Mouse (Mus musculus) heart, postnatal 0 days (tissue): ENCODE measurements around the gene Muc20. TPM values are rescaled to one million over a fixed set of nuclear protein-coding genes. Genes with fewer than 3 reads are reported as not detected.

Experiments
- ATAC-seq: fragments of 200-750 bp; cut with Nextera tagmentation; 2 replicates; pipeline ENCODE4 v1.8.0; 2017; ENCODE audit warnings: low read depth, moderate number of reproducible peaks, moderate library complexity; ENCODE audit not compliant: insufficient read depth
- DNase-seq: peaks from one replicate; pipeline ENCODE4 v3.0.0-alpha.2; 2016; ENCODE audit warnings: low spot score
- H3K27ac ChIP-seq: fragments of 300-500 bp; sonication (generic); 2 replicates; pipeline ENCODE4 v1.5.1; 2014; ENCODE audit warnings: low read depth, mild to moderate bottlenecking
- H3K27me3 ChIP-seq: fragments of 300-500 bp; sonication (generic); 2 replicates; pipeline ENCODE4 v1.6.1; 2014; ENCODE audit warnings: low read length, mixed read lengths; ENCODE audit not compliant: control insufficient read depth, insufficient read depth
- H3K36me3 ChIP-seq: fragments of 300-500 bp; sonication (generic); replicated peaks from 2 replicates; pipeline ENCODE4 v1.6.1; 2014; ENCODE audit warnings: low read length, mixed read lengths; ENCODE audit not compliant: control insufficient read depth, insufficient read depth
- H3K4me1 ChIP-seq: fragments of 300-500 bp; sonication (generic); 2 replicates; pipeline ENCODE4 v1.6.1; 2014; ENCODE audit warnings: antibody characterized with exemption; ENCODE audit not compliant: control insufficient read depth, insufficient read depth
- H3K4me2 ChIP-seq: fragments of 300-500 bp; sonication (generic); 2 replicates; pipeline ENCODE4 v1.6.1; 2014; ENCODE audit warnings: low read depth, mild to moderate bottlenecking, low read length, moderate library complexity
- H3K4me3 ChIP-seq: fragments of 300-500 bp; sonication (generic); 2 replicates; pipeline ENCODE4 v1.5.1; 2014; ENCODE audit warnings: low read depth, low read length
- H3K9ac ChIP-seq: fragments of 300-500 bp; sonication (generic); replicated peaks from 2 replicates; pipeline ENCODE4 v1.6.1; 2014; ENCODE audit warnings: low read depth, low read length, mixed read lengths
- H3K9me3 ChIP-seq: fragments of 300-500 bp; sonication (generic); replicated peaks from 2 replicates; pipeline ENCODE4 v1.6.1; 2016; ENCODE audit warnings: low read length; ENCODE audit not compliant: control insufficient read depth
- CTCF ChIP-seq: IDR thresholded peaks from 2 replicates; pipeline ENCODE4 v1.5.1; 2016; ENCODE audit warnings: antibody characterized with exemption, control low read depth, low read depth
- EP300 ChIP-seq: IDR thresholded peaks from 2 replicates; pipeline ENCODE4 v1.6.1; 2016; ENCODE audit warnings: antibody characterized with exemption, low read depth
- WGBS: fragments of 180-500 bp; shearing (Covaris S2); extraction: QIAGEN DNeasy Blood & Tissue Kit; methylation state at CpG from one replicate; pipeline ENCODE4 v1.1.7; 2014; 5-methylcytosine and 5-hydroxymethylcytosine counted together
- polyA plus RNA-seq: library from polyadenylated mRNA; unstranded; fragments of >200 nt; fragmentation: Nextera tagmentation; extraction: Ambion mirVana; gene quantifications from 2 replicates; pipeline ENCODE4 v1.2.1, GENCODE M21; 2015
- total RNA-seq: library from RNA; depleted of rRNA; stranded (reverse); fragments of >200 nt; gene quantifications from 2 replicates; pipeline ENCODE4 v1.2.3, GENCODE M21; 2014; ENCODE audit warnings: low replicate concordance

Muc20 gene
- total and polyA plus RNA-seq, 2 experiments from 2014 or later, result not detected

DNA sequence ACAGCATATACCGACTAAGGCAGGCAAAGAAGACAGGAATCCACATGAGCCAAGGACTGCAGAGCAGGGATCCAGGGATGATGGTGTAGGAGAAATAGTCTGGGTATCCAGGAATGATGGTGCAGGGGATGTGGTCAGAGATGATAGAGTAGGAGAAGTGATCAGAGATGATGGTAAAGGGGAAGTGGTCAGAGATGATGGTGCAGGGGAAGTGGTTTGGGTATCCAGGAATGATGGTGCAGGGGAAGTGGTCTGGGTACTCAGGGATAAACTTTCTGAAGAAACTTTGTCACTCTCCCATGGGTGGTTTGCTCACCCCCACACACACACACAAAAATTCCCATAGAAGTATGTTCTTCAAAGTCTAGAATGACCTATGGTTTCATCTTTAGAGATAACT, 2.1 kb downstream of the Muc20 start:
- Histone ChIP-seq H3K4me2 (no peak overlapping the region), H3K9me3 (no peaks in the 10 kb centered on the region), H3K27ac (no peak overlapping the region), H3K27me3 (0 out of 2 replicates have a peak, but pooled peaks cover 3% of the 10 kb centered on the region), H3K4me1 (0 out of 2 replicates have a peak, but pooled peaks cover 8% of the 10 kb centered on the region), H3K4me3 (no peak overlapping the region), H3K36me3 (no peaks in the 10 kb centered on the region), H3K9ac (no peak overlapping the region)
- WGBS, result 82% methylated on average over 1 of the region's 1 CpGs
- ATAC-seq, result no peak
- no peak for TF ChIP-seq EP300
- no peak for TF ChIP-seq CTCF
- DNase-seq, result no peak

DNA sequence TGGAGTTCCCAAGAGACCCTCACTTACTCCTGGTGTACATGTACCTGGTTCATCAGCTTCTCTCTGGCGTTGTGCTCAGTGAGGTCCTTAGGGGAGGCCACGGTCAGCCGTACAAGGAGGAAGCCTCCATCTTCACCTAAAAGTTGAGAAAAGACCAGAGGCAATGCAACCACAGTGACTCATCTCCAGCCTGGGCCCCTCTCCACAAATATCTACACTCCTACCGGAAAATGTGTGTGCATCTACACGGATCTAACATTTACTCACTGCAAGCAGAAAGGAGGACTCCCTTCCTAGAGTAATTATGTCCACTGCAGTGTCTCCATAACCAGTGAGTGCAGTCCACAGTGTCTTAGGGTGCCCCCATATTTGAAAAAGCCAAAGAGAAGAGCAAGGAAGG, 7.2 kb downstream of the Muc20 start:
- H3K4me1 ChIP-seq, result 0 out of 2 replicates have a peak, but pooled peaks cover 8% of the 10 kb centered on the region
- 81% methylated on average over 5 of the region's 5 CpGs for WGBS
- ATAC-seq (no peak), DNase-seq (no peak)
- 0 out of 2 replicates have a peak, but pooled peaks cover 6% of the 10 kb centered on the region for H3K9me3 ChIP-seq
- 0 out of 2 replicates have a peak, but pooled peaks cover 3% of the 10 kb centered on the region for H3K27me3 ChIP-seq
- H3K27ac ChIP-seq, result no peak overlapping the region
- H3K4me2 ChIP-seq, result no peak overlapping the region
- no peak overlapping the region for H3K4me3 ChIP-seq
- no peaks in the 10 kb centered on the region for H3K36me3 ChIP-seq
- H3K9ac ChIP-seq, result no peak overlapping the region
- no peak for TF ChIP-seq CTCF
- TF ChIP-seq EP300, result no peak

DNA sequence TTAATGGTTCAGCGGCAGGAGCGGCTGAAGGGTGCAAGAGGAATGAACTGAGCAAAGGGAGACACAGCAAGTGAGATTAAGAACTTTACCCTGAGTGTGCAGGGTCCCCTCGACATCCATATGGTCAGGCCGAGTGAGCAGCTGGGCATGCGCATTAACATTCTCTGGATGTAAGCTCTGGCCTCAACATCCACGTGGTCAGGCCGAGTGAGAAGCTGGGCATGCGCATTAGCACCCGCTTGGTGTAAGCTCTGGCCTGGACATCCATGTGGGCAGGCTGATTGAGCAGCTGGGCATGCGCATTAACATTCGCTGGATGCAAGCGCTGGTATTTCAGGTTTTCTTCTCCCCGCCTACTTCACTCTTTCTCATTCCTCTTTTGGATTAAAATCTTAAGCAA, 12.4 kb downstream of the Muc20 start:
- no peak overlapping the region for H3K4me2 ChIP-seq
- TF ChIP-seq CTCF, result no peak
- TF ChIP-seq EP300, result no peak
- DNase-seq (no peak), ATAC-seq (no peak)
- no peak overlapping the region for H3K27ac ChIP-seq
- no peak overlapping the region for H3K9ac ChIP-seq
- H3K4me1 ChIP-seq, result no peaks in the 10 kb centered on the region
- 0 out of 2 replicates have a peak, but pooled peaks cover 6% of the 10 kb centered on the region for H3K9me3 ChIP-seq
- H3K36me3 ChIP-seq, result no peaks in the 10 kb centered on the region
- H3K27me3 ChIP-seq, result no peaks in the 10 kb centered on the region
- H3K4me3 ChIP-seq, result no peak overlapping the region
- 86% methylated on average over 13 of the region's 13 CpGs for WGBS

DNA sequence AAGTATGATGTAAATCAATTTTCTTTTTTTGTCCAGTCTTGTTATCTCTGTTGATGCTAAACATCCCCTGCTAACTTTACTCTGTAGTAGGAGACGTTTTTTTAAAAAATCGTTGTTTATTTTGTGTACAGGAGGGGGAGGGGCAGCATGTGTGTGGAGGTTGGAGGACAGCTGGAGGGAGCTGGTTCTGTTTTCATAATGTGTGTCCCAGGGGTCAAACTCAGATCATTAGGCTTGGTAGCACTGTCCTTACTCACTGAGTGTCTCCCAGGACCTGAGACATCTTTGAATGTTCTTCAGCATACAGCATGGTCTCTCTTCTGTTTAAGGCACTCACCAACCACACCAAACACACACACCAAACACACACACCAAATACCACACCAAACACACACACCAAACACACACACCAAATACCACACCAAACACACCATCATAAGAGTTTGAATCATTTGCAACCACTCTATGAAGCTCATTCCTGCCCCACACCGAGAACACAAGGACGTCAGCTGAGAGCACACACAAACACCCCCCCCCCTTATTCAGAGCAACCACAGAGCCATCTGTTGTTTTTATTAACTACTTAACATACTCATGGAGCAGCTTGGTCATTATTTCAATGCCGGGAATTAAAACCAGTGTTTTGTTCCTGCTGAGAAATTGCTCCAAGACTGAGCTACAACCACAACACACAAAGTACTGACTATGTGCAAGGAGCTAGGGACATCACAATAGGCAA, 13.7 kb downstream of the Muc20 start:
- no peaks in the 10 kb centered on the region for H3K27me3 ChIP-seq
- TF ChIP-seq CTCF, result no peak
- no peak for TF ChIP-seq EP300
- H3K4me2 ChIP-seq, result no peak overlapping the region
- H3K9ac ChIP-seq, result no peak overlapping the region
- H3K36me3 ChIP-seq, result no peaks in the 10 kb centered on the region
- H3K27ac ChIP-seq, result no peak overlapping the region
- WGBS, result 53% methylated on average over 5 of the region's 5 CpGs
- H3K4me1 ChIP-seq, result no peaks in the 10 kb centered on the region
- ATAC-seq (no peak), DNase-seq (no peak)
- 0 out of 2 replicates have a peak, but pooled peaks cover 2% of the 10 kb centered on the region for H3K9me3 ChIP-seq
- no peak overlapping the region for H3K4me3 ChIP-seq

DNA sequence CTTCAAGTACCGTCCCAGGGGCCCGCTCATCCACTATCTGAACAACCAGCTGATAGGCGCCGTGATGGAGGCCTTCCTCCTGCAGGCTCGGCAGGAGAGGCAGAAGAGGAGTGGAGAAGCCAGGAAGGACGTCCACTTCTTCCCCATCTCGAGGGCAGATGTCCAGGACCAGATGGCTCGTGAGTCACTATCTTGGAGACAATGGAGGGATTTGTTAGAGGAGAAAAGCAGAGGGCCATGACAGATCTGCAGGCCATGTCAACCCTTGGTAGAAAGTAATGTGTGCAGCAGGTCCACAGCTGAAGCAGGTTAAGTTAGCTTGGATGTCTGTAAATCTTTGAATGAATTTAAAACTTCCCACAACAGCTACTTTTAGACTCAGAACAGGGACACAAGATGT, 18.3 kb downstream of the Muc20 start:
- Histone ChIP-seq H3K27me3 (no peaks in the 10 kb centered on the region), H3K4me1 (no peaks in the 10 kb centered on the region), H3K27ac (no peak overlapping the region), H3K4me2 (no peak overlapping the region), H3K4me3 (no peak overlapping the region), H3K36me3 (no peaks in the 10 kb centered on the region), H3K9ac (no peak overlapping the region), H3K9me3 (no peaks in the 10 kb centered on the region)
- 27% methylated on average over 8 of the region's 8 CpGs for WGBS
- no peak for ATAC-seq
- TF ChIP-seq EP300, result no peak
- TF ChIP-seq CTCF, result no peak
- no peak for DNase-seq

DNA sequence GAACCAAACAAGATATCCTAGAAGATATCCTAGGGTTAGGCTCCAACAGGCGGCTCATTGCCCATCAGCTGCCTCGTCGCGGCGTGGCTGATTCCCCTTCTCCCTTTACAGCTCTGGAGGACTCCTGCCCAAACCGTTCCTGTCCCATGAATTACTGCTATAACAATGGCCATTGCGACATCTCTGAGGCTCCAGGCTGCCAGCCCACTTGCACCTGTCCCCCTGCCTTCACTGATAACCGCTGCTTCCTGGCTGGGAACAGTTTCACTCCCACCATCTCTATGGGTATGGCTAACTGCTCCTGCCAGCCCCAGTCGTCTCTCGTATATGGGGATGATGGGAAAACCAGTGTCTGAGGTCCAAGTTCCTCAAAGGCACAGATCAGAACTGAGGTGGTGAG, 20.6 kb downstream of the Muc20 start:
- TF ChIP-seq EP300, result no peak
- no peak for TF ChIP-seq CTCF
- Histone ChIP-seq H3K36me3 (no peaks in the 10 kb centered on the region), H3K27me3 (no peaks in the 10 kb centered on the region), H3K4me3 (no peak overlapping the region), H3K9me3 (no peaks in the 10 kb centered on the region), H3K9ac (no peak overlapping the region), H3K4me2 (no peak overlapping the region), H3K27ac (no peak overlapping the region), H3K4me1 (no peaks in the 10 kb centered on the region)
- 73% methylated on average over 10 of the region's 10 CpGs for WGBS
- ATAC-seq (no peak), DNase-seq (no peak)
